Mouse (Mus musculus): Measurements from ENCODE around the gene Vmn1r159.
"Not testable (repeated sequence)": the region's sequence is repeated elsewhere in the genome, so short reads cannot be mapped to it uniquely, and the experiment has no call there.

The Vmn1r159 gene

GRCm38 (mm10) chr7:22843505-22843904 is at the start of gene Vmn1r159:
Gene Vmn1r159 (minus strand): TSS chr7:22843605.
- DNase-seq: not testable (repeated sequence)

- not testable (repeated sequence) for DNase-seq
Observed at GRCm38 (mm10) chr7:22870924-22871323, 27.5 kb upstream of the Vmn1r159 start, which contains the start of gene Vmn1r160. Gene Vmn1r160 (plus strand): TSS chr7:22871224.

Data from kidney, adult 18-20 months (tissue).